Mouse (Mus musculus): ENCODE results near the gene Wdr93.

DNA sequence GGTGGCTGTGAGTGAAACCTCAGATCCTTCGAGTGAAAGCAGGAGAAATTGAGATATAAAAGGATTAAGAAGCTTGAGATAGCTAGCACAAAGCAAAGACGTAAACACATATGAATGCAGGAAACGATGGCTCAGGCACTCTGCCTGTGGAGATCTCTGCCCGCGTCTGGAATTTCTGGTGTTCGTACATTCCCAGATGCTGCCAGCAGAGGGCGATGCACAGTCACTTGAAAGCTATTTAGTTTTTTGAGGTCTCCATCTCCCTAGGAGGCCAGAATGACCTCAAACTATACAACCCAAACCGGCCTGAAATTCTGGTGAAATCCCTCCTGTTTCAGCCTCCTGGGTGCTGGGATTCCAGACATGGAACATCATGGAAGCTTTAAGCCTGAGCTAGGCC is 56.1 kb downstream of the Wdr93 start:
- TF ChIP-seq PAX5 (IDR thresholded peaks at IDR 0.05; ENCODE audit: low read length) (no peak), CTCF (conservative IDR thresholded peaks at IDR 0.05 in 1 of 2, IDR thresholded peaks at IDR 0.05 in 1 of 2; ENCODE audit: low read depth in 2 of 2, low read length in 2 of 2) (peak; percentile 61 to 88), MEF2A (IDR thresholded peaks at IDR 0.05; ENCODE audit: borderline replicate concordance, low read depth, low read length) (no peak), MXI1 (IDR thresholded peaks at IDR 0.05; ENCODE audit: low read depth, low read length) (no peak), POLR2A (IDR thresholded peaks at IDR 0.05; ENCODE audit: low read depth, low read length) (no peak), EP300 (IDR thresholded peaks at IDR 0.05; ENCODE audit: low read length) (no peak), HCFC1 (IDR thresholded peaks at IDR 0.05; ENCODE audit: low read depth, low read length) (no peak), USF1 (IDR thresholded peaks at IDR 0.05; ENCODE audit: low read depth, low read length) (no peak), NELFE (IDR thresholded peaks at IDR 0.05; ENCODE audit: low read depth, low read length) (no peak), ZNF384 (IDR thresholded peaks at IDR 0.05; ENCODE audit: low read depth, low read length) (no peak)
